Mouse (Mus musculus): ENCODE data around the gene Car3. TPM values are rescaled to one million over a fixed set of nuclear protein-coding genes. Genes with fewer than 3 reads are reported as not detected.

Gene Car3
- polyA plus RNA-seq, 1 experiment from 2014 or later: 6.8 TPM

DNA sequence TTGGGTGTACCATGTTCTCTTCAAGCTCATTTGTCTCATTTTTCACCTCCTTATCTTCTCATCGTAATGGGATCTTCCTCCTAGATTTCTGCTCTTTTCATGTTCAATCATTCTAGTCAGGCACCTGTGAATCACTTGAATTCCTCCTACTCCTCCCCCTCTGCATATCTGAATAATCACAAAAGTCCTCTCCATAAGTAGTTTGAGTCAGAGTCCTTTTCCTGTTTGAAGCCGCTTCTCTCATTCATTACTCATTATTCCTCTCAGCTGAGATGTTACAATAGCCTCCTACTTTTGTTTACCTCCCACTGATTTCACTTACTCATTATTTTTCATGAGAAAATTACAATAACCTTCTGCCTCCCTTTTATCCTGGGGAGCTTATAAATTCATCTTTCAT is 53.9 kb downstream of the Car3 start:
- Histone ChIP-seq H3K9me3 (no peaks in the 10 kb centered on the region), H3K27me3 (replicated peaks) (no peaks in the 10 kb centered on the region), H3K4me1 (no peaks in the 10 kb centered on the region), H3K36me3 (no peaks in the 10 kb centered on the region), H3K4me2 (no peak overlapping the region), H3K27ac (replicated peaks) (no peak overlapping the region), H3K4me3 (no peak overlapping the region), H3K9ac (no peak overlapping the region)
- WGBS: 64% methylated on average over 2 of the region's 2 CpGs
- ATAC-seq (ENCODE audit: extremely low read depth, insufficient number of reproducible peaks, low FRiP score, low TSS enrichment): no peak

Other genes starting within 250 kb of the Car3 start
- 2.6 and 3.4 TPM in 2 replicates for gene Car13, start 221.8 kb upstream of the Car3 start, polyA plus RNA-seq (2015; fragmentation: Nextera tagmentation; extraction: Ambion mirVana)
- 0.28 and 0.74 TPM in 2 replicates for gene Car1, start 55.1 kb upstream of the Car3 start, polyA plus RNA-seq (2015; fragmentation: Nextera tagmentation; extraction: Ambion mirVana)
- 130 and 134 TPM in 2 replicates for gene Car2, start 22.8 kb downstream of the Car3 start, polyA plus RNA-seq (2015; fragmentation: Nextera tagmentation; extraction: Ambion mirVana)